Mouse (Mus musculus): ENCODE measurements around the gene Wnt16.
"Not testable (repeated sequence)": the region's sequence is repeated elsewhere in the genome, so short reads cannot be mapped to it uniquely, and the experiment has no call there.

Gene Wnt16

DNA sequence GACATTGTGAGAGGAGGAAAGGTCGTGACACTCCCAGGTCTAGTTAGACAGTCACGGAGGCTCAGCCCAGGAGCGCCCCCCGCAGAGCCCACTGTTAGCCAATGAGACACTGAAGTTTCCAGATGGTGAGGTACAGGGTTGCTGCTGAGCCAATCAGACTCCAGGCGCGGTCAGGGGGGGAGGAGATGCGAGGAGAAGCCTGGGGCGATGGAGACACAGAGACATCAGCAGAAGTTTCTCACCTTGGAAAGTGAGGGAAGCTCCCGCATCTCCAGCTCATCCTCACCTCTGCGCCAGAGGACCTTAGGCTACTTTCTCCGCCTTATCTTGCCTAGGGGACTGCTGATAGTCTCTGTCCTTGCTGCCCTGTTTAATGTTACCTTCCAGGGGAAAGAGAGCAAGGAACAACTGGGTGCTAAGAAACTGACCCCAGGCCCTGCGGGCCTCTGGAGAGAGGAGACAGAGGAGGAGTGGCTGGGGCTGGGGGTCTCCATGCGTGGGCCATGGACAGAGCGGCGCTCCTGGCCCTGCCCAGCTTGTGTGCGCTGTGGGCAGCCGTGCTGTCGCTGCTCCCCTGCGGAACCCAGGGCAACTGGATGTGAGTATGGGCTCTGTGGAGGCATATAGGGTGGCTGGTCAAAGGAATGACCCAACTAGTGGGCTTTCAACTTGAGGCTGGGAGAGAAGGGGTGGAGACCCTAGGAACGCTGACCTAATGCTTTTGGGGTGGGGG, at the start of gene Wnt16:
Wnt16 (plus strand) TSS at position 224 of the 733 bp plus-strand sequence.
- DNase-seq = peak; percentile 13 to 24

- DNase-seq = no peak
Observed at GRCm38 (mm10) chr6:22243321-22243720, 44.7 kb upstream of the Wnt16 start.

DNA sequence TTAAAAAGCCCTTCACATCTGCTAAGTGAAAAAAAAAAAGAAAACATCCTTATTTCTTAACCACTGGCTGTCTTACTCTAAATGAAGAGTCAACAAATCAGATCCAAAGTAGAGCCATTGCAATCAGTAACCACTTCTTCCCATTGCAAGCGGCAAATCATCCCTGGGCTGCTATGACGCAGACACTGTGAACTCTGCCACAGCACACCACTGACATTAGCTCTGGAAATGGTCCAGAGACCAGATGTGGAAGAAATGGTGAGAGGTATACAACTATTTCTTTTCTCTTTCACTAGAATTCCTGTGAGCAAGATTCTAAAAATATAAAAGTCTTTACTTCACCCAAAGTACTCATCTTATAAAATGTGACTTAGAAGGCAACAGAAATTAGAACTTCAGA, 41.3 kb upstream of the Wnt16 start:
- DNase-seq = no peak

DNA sequence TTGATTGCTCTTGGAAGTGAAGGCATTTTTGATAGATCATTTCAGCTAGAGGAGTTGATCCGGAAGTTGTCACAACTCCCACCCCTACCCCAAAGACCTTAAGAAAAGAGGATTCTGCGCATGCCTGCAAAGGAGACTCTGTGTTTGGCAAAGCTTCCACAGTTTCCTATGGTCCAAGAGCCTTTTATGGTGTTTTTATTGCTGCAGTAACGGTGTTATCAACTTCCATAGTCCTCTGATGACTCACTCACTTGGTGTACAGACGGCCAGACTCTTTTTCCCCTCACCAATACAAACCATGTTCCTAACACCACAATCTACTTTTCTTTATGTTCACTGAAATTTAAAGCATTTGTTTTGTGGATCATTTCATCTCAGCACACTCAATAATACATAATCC, 29.2 kb upstream of the Wnt16 start:
- no peak for DNase-seq

- no peak for DNase-seq
Observed at GRCm38 (mm10) chr6:22262519-22262918, 25.5 kb upstream of the Wnt16 start.

DNA sequence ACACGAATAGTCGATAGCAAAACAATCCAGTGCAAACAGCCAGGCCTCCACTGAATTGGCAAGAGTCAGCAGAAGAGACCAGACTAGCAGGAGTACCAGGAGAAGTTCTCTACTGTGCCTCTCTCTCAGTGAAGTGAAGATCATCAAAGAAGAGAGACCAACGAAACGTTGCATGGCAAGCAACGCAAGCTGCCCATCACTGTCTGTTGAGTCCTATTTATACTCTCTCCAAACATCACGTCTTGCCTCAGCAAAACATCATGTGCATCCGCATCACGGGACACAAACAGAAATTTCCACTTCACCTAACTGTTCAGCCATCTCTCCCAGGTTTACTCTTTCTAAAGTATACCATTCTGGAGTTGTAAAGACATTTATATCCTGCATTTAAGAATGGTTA, 23.9 kb upstream of the Wnt16 start:
- DNase-seq = not testable (repeated sequence)

DNA sequence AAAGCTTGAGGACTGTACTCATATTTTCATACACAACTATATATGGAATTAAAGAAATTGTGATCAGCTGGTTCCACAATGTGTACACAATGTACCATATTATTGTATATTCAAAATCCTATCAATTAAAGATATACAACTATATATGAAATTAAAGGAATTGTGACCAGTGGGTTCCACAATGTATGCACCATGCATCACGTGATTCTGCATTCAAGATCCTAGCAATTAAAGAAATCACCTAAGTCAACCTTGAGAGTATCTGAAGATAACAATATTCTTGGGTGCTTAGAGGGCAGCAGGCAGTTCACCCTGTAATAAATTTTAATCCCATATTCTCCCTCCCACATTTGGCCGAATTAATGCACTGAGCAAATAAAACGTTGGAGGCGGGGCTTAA, 22.0 kb upstream of the Wnt16 start:
- no peak for DNase-seq

- DNase-seq = no peak
Observed at GRCm38 (mm10) chr6:22267807-22268667, 20.0 kb upstream of the Wnt16 start.

GRCm38 (mm10) chr6:22268677-22269076, 19.4 kb upstream of the Wnt16 start:
- no peak for DNase-seq

DNA sequence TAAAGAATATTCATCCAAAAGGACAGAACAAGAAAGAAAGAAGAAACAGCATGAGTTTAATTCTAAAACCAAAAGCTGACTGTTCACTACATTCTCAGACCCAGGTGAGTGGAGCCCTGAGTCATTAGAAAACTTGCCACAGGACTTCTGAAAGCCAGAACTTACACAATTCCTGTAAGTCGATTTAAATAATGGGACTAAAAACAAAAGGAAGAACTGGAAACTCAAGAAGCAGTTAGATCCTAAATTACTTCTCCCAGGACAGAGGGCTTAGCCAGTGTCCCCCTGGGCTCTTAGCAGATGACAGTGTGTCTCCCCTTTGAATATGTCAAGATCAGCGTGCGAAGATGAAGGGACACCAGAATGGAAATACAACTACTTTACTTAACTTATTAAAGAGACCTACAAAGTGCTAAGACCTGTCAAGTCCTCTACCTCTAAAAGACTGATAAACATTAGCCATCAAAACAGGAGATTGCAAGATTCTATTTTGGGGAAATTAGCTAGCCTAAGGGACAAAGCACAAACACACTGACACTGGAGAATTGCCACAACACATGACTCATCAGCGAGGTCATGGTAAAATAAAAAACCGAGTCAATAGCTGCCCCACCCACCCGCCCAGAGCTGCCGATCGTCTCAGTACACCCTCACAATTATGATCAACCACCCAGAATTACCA, 18.0 kb upstream of the Wnt16 start:
- DNase-seq = no peak

- DNase-seq = no peak
Observed at GRCm38 (mm10) chr6:22277941-22278340, 10.1 kb upstream of the Wnt16 start.

GRCm38 (mm10) chr6:22280217-22280861, 7.7 kb upstream of the Wnt16 start:
- DNase-seq = peak; percentile 16

GRCm38 (mm10) chr6:22282405-22282804, 5.6 kb upstream of the Wnt16 start:
- no peak for DNase-seq

- DNase-seq = peak; percentile 23 to 27
Observed at GRCm38 (mm10) chr6:22288737-22289460, 872 bp downstream of the Wnt16 start.

- DNase-seq = no peak
Observed at GRCm38 (mm10) chr6:22289461-22290021, 1.5 kb downstream of the Wnt16 start.

- no peak for DNase-seq
Observed at GRCm38 (mm10) chr6:22290790-22291189, 2.8 kb downstream of the Wnt16 start.

DNA sequence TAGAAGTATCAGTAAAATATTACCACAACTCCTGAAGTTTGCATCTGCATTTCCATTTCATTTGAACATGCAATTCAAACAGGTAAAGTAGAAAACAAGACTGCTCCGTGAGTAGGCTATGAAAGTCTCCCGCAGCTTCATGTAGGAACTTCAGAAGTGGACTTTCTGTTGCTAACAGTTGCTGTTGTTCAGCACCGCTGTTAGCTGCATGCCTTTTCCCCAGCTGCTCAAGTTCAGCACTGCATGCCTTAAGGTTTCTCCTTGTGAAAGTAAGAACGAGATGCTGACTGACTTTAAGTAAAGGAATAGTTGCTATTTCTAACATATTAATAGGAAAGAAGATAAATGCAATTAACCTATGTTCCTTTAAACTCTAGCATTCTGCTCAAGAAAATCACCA, 4.0 kb downstream of the Wnt16 start:
- DNase-seq = no peak

DNA sequence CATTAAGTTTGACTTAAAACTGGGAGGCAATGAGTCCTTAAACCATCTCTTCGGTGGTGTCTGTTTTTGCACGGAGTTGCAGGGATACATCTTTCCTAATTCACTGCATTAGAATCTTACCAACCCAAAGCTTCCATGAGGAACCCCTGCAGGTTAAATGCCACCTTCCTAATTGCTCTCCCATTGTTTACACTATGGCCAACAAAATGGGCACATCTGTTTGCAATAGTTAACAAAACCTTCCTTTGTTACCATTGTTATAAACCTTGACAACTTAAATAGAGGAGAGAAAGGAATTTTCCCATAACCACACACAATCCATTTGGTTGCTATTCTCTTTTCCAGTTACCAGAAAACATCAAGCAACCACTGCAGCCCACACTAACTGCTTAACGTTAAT, 5.9 kb downstream of the Wnt16 start:
- DNase-seq = no peak

DNA sequence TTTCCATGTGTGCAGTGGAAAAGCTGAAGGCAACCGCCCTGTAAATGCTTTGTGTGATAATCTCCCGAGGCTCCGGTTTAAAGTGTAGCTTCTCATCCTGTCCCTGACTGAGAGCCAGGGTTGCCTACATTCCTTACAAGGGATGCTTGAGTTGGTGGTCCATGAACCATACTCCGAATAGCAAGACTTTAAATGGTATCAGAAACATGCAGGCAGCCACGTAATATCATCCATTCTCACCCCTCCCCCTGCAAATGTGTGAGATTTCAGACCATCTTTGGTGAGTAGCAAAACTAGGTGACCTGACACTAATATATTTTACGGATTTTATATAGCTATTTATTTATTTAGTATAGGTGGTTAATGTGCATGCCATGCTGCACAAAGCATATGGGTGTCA, 9.0 kb downstream of the Wnt16 start:
- DNase-seq = no peak

- no peak for DNase-seq
Observed at GRCm38 (mm10) chr6:22298059-22298458, 10.0 kb downstream of the Wnt16 start.

DNA sequence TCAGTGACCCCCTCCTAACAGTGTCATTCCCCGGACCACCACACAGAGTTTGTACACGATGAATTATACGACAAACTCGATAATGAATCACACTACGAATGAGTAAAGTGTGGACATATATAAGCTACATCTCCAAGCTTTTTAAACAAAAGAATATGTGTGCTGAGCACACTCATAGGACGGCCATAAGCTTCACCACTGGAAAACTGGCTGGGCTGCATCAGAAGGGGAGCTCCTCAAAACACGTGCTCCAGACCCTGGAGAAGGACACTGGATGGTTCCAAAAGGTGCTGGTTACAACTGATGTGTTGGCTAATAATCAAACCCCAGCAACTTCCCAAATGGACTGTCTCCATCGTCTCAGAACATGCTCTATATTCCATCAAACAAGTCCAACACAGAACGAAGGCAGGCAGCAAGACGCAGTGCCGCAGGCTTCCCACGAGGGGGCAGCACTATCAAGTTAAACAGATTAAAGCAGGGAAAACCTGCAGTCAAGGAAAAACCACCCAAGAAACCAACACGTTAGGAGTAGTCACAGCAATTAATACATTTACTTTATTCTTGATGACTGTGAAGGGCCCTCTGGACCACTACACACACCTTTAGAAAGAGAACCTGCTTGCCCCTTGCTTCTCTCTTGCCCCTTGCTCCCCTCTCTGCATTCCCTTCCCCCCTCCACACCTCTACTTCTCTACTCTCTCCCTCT, 37.5 kb downstream of the Wnt16 start:
- peak; percentile 67 to 74 for DNase-seq

All from cerebellum, postnatal 36 days (tissue).